Mouse (Mus musculus) liver, adult 2 months (tissue): ENCODE results near the gene Cdk5r1.

Experiments
- CTCF ChIP-seq: fragments of 200-500 bp; IDR thresholded peaks from 2 replicates; pipeline ENCODE4 v1.5.1; 2011; ENCODE audit warnings: low read depth, low read length, control low read depth
- POLR2A ChIP-seq: fragments of 200-500 bp; IDR thresholded peaks from 2 replicates; pipeline ENCODE4 v1.6.1; 2011; ENCODE audit warnings: low read length, control low read depth; ENCODE audit not compliant: insufficient read depth; ENCODE audit errors: extremely low read depth

GRCm38 (mm10) chr11:80510124-80510523 is 33.3 kb downstream of the Cdk5r1 start:
- TF ChIP-seq POLR2A (no peak), CTCF (no peak)
